Mouse (Mus musculus): ENCODE data around the gene Unc13b. TPM values are rescaled to one million over a fixed set of nuclear protein-coding genes. Genes with fewer than 3 reads are reported as not detected.

The Unc13b gene
- polyA plus RNA-seq, 1 experiment from 2014 or later: 3.0 TPM

- no peak overlapping the region for H3K4me2 ChIP-seq (replicated peaks; ENCODE audit: low read depth, low read length)
- no peak overlapping the region for H3K27ac ChIP-seq (ENCODE audit: low read length)
- no peak for DNase-seq (ENCODE audit: low spot score)
- TF ChIP-seq EP300 (IDR thresholded peaks at IDR 0.05) (no peak), CTCF (IDR thresholded peaks at IDR 0.05) (no peak)
- no peaks in the 10 kb centered on the region for H3K9me3 ChIP-seq (ENCODE audit: low read length)
- no peak overlapping the region for H3K9ac ChIP-seq (replicated peaks; ENCODE audit: low read depth)
- H3K4me3 ChIP-seq (ENCODE audit: low read depth, low read length): no peak overlapping the region
- no peaks in the 10 kb centered on the region for H3K27me3 ChIP-seq (replicated peaks; ENCODE audit: insufficient read depth, low read length)
- no peak for ATAC-seq
- H3K36me3 ChIP-seq (ENCODE audit: insufficient read depth, low read length): no peaks in the 10 kb centered on the region
- no peaks in the 10 kb centered on the region for H3K4me1 ChIP-seq (ENCODE audit: insufficient read depth, low read depth, low read length)
Observed at GRCm38 (mm10) chr4:43074923-43075322, 16.2 kb downstream of the Unc13b start.

- Histone ChIP-seq H3K9ac (replicated peaks; ENCODE audit: low read depth) (no peak overlapping the region), H3K9me3 (ENCODE audit: low read length) (no peaks in the 10 kb centered on the region), H3K27me3 (replicated peaks; ENCODE audit: insufficient read depth, low read length) (no peaks in the 10 kb centered on the region), H3K27ac (ENCODE audit: low read length) (no peak overlapping the region), H3K36me3 (ENCODE audit: insufficient read depth, low read length) (no peaks in the 10 kb centered on the region), H3K4me2 (replicated peaks; ENCODE audit: low read depth, low read length) (no peak overlapping the region), H3K4me3 (ENCODE audit: low read depth, low read length) (no peak overlapping the region), H3K4me1 (ENCODE audit: insufficient read depth, low read depth, low read length) (no peaks in the 10 kb centered on the region)
- no peak for TF ChIP-seq CTCF (IDR thresholded peaks at IDR 0.05)
- no peak for TF ChIP-seq EP300 (IDR thresholded peaks at IDR 0.05)
- ATAC-seq (no peak; the same call in 1 of the 2 replicates), DNase-seq (ENCODE audit: low spot score) (no peak)
- 50% methylated on average over 7 of the region's 7 CpGs for WGBS
Observed at GRCm38 (mm10) chr4:43078071-43078718, 19.4 kb downstream of the Unc13b start.

GRCm38 (mm10) chr4:43082458-43082857, 23.7 kb downstream of the Unc13b start:
- whole genome bisulfite sequencing: 54% methylated on average over 2 of the region's 2 CpGs
- Histone ChIP-seq H3K4me3 (ENCODE audit: low read depth, low read length) (no peak overlapping the region), H3K36me3 (ENCODE audit: insufficient read depth, low read length) (no peaks in the 10 kb centered on the region), H3K4me1 (ENCODE audit: insufficient read depth, low read depth, low read length) (no peaks in the 10 kb centered on the region), H3K27ac (ENCODE audit: low read length) (no peak overlapping the region), H3K4me2 (replicated peaks; ENCODE audit: low read depth, low read length) (no peak overlapping the region), H3K27me3 (replicated peaks; ENCODE audit: insufficient read depth, low read length) (no peaks in the 10 kb centered on the region), H3K9ac (replicated peaks; ENCODE audit: low read depth) (no peak overlapping the region), H3K9me3 (ENCODE audit: low read length) (no peaks in the 10 kb centered on the region)
- TF ChIP-seq EP300 (IDR thresholded peaks at IDR 0.05) (no peak), CTCF (IDR thresholded peaks at IDR 0.05) (no peak)
- DNase-seq (ENCODE audit: low spot score) (no peak), ATAC-seq (no peak)

- Histone ChIP-seq H3K27ac (ENCODE audit: low read length) (no peak overlapping the region), H3K9ac (replicated peaks; ENCODE audit: low read depth) (no peak overlapping the region), H3K27me3 (replicated peaks; ENCODE audit: insufficient read depth, low read length) (no peaks in the 10 kb centered on the region), H3K4me1 (ENCODE audit: insufficient read depth, low read depth, low read length) (no peaks in the 10 kb centered on the region), H3K4me2 (replicated peaks; ENCODE audit: low read depth, low read length) (no peak overlapping the region), H3K36me3 (ENCODE audit: insufficient read depth, low read length) (no peaks in the 10 kb centered on the region), H3K9me3 (ENCODE audit: low read length) (no peaks in the 10 kb centered on the region), H3K4me3 (ENCODE audit: low read depth, low read length) (no peak overlapping the region)
- no peak for ATAC-seq
- TF ChIP-seq EP300 (IDR thresholded peaks at IDR 0.05): no peak
- no peak for TF ChIP-seq CTCF (IDR thresholded peaks at IDR 0.05)
- no peak for DNase-seq (ENCODE audit: low spot score)
- 79% methylated on average over 2 of the region's 2 CpGs for WGBS
Observed at GRCm38 (mm10) chr4:43089950-43090349, 31.2 kb downstream of the Unc13b start.

- Histone ChIP-seq H3K4me3 (ENCODE audit: low read depth, low read length) (no peak overlapping the region), H3K27me3 (replicated peaks; ENCODE audit: insufficient read depth, low read length) (no peaks in the 10 kb centered on the region), H3K36me3 (ENCODE audit: insufficient read depth, low read length) (no peaks in the 10 kb centered on the region), H3K9ac (replicated peaks; ENCODE audit: low read depth) (no peak overlapping the region), H3K9me3 (ENCODE audit: low read length) (no peaks in the 10 kb centered on the region), H3K4me2 (replicated peaks; ENCODE audit: low read depth, low read length) (no peak overlapping the region), H3K4me1 (ENCODE audit: insufficient read depth, low read depth, low read length) (no peaks in the 10 kb centered on the region), H3K27ac (ENCODE audit: low read length) (no peak overlapping the region)
- no peak for ATAC-seq
- TF ChIP-seq EP300 (IDR thresholded peaks at IDR 0.05) (no peak), CTCF (IDR thresholded peaks at IDR 0.05) (no peak)
- WGBS: 51% methylated on average over 4 of the region's 4 CpGs
- DNase-seq (ENCODE audit: low spot score): peak; percentile 7
Observed at GRCm38 (mm10) chr4:43091183-43091582, 32.4 kb downstream of the Unc13b start.

GRCm38 (mm10) chr4:43113491-43113890, 54.7 kb downstream of the Unc13b start:
- TF ChIP-seq CTCF (IDR thresholded peaks at IDR 0.05) (no peak), EP300 (IDR thresholded peaks at IDR 0.05) (no peak)
- Histone ChIP-seq H3K9ac (replicated peaks; ENCODE audit: low read depth) (no peak overlapping the region), H3K4me2 (replicated peaks; ENCODE audit: low read depth, low read length) (no peak overlapping the region), H3K27me3 (replicated peaks; ENCODE audit: insufficient read depth, low read length) (no peaks in the 10 kb centered on the region), H3K9me3 (ENCODE audit: low read length) (no peaks in the 10 kb centered on the region), H3K27ac (ENCODE audit: low read length) (no peak overlapping the region), H3K4me3 (ENCODE audit: low read depth, low read length) (no peak overlapping the region), H3K36me3 (ENCODE audit: insufficient read depth, low read length) (no peaks in the 10 kb centered on the region), H3K4me1 (ENCODE audit: insufficient read depth, low read depth, low read length) (no peaks in the 10 kb centered on the region)
- DNase-seq (ENCODE audit: low spot score) (no peak), ATAC-seq (no peak)

- no peak for TF ChIP-seq CTCF (IDR thresholded peaks at IDR 0.05)
- TF ChIP-seq EP300 (IDR thresholded peaks at IDR 0.05): no peak
- Histone ChIP-seq H3K9ac (replicated peaks; ENCODE audit: low read depth) (no peak overlapping the region), H3K27me3 (replicated peaks; ENCODE audit: insufficient read depth, low read length) (no peaks in the 10 kb centered on the region), H3K4me2 (replicated peaks; ENCODE audit: low read depth, low read length) (no peak overlapping the region), H3K36me3 (ENCODE audit: insufficient read depth, low read length) (no peaks in the 10 kb centered on the region), H3K9me3 (ENCODE audit: low read length) (no peaks in the 10 kb centered on the region), H3K27ac (ENCODE audit: low read length) (no peak overlapping the region), H3K4me3 (ENCODE audit: low read depth, low read length) (no peak overlapping the region), H3K4me1 (ENCODE audit: insufficient read depth, low read depth, low read length) (no peaks in the 10 kb centered on the region)
- WGBS: 78% methylated on average over 2 of the region's 2 CpGs
- DNase-seq (ENCODE audit: low spot score): no peak
- no peak for ATAC-seq
Observed at GRCm38 (mm10) chr4:43114512-43114911, 55.8 kb downstream of the Unc13b start.

Data from lung, postnatal 0 days (tissue).